Mouse (Mus musculus): ENCODE results near the gene B9d2.
"Not testable (repeated sequence)": the region's sequence is repeated elsewhere in the genome, so short reads cannot be mapped to it uniquely, and the experiment has no call there.

Gene B9d2

DNA sequence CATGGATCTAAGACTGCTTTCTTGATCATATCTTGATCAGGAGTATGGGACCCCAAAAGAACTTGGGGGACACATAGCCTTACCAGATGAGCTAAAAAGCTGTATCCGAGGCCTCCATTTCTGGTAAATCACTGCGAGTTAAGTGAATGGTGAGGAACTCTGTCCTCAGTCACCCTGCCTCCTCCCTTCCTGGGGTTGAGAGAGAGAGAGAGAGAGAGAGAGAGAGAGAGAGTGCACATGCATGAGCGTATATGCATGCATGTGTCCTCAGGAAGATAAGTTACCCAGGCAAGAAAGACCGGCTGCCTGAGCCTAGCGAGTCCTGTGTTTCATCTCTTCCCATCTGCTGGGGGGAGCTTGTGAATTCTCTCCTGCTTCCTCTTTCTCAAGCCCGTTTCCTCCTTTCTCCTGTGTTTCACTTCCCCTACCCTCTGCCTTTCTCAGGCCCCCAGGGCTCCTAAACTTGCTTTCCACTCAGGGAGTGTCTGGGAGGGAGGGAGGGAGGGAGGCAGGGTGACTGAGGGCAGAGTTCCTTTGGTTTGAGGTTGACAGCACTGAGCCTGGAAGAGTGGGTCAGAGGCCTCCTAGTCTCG lies 26.1 kb downstream of the B9d2 start:
- DNase-seq, result no peak

DNA sequence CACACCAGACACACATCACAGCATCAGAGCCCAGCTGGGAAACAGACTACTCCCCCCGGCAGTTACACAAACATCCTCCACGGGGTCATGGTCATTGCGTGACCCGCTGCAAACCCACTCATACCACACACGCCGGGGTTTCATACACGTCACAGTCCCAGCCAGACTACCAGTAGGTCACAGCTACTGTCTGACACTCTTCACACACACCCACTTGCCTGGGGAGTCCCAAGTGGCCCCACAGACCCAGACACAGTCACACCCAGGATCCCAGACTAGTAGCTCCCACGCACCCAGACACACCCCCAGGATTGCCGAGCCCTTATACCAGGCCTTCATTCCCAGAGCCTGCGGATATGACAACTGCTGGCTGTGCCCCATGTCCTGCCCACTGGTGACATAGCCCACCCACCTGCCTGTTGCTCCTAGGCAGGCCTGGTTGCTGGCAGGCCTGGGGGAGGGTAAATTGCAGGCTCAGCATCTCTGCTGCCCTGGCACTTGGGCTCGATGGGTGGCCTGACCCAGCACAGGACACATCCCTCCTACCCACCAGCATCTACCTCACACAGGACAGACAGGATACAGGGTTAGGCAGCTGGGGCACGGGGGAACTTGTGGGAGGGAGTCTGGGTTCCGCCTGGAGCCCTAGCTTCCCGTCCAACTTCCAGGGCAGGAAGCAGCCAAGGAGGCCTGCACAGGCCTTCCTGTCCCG lies 27.2 kb downstream of the B9d2 start:
- DNase-seq, result no peak

DNA sequence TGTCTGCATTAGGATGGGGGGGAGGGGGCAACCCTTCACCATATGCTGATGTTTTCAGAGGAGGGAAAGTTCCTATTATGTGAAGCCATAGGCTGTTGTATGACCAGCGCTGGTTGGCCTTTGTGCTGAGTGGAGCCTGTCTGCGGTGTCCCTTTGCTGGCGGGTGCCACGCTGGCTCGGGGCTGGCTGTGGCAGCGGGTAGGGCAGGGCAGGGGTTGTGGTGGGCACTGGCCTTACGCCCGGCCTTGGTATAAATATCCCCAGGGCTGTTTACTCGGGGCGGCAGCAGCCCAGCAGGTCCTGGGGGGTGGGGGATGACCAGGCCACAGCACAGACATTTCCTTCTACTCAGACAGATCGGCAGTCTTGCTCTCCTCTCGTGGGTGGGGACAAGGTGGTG lies 29.4 kb downstream of the B9d2 start:
- no peak for DNase-seq

DNA sequence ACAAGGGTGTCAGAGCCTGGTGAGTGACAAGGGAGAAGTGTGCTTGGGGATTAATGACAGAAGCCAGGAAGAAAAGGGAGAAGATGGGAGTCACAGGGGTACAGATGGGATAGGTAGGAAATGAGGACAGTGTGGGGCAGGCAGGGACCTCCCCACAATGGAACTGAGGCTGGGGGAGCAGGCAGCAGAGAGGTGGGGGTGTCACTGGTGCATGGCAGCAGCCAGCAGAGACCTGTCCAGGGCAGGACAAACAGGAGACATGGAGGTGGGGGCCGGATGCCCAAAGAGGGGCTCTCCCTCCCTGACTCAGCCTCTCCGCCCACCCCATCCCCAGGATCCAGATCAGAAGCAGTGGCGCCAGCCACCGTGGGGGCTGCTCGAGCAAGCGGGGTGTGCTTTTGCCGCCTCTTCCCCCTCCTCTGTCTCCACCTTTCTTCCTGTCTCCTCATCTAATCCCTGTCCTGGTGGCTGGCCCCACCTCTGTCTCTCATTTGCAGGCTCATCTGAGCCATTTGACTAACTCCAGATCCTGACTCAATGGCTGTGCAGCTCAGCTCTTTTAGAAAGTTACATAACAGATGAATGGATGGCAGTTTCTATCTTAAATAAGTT lies 30.0 kb downstream of the B9d2 start:
- DNase-seq, result no peak

DNA sequence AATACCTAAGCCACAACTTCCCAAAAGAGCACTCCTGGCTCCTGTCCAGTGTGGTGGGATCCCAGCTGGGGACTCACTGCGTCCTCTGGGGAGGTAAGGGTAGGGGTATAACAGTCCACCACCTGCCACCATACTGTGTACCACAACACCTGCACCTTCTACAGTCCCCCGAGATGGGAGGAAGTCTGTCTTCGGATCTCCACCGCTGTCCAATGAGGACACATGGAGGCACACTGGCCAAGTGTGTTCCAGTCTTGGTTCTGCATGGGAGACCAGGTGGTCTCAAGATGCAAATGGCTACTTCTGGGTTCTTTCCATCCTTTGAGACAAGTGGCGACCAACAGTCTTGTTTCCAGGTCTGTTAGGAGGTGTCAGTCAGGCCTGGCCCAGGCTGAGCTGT lies 30.6 kb downstream of the B9d2 start:
- no peak for DNase-seq

DNA sequence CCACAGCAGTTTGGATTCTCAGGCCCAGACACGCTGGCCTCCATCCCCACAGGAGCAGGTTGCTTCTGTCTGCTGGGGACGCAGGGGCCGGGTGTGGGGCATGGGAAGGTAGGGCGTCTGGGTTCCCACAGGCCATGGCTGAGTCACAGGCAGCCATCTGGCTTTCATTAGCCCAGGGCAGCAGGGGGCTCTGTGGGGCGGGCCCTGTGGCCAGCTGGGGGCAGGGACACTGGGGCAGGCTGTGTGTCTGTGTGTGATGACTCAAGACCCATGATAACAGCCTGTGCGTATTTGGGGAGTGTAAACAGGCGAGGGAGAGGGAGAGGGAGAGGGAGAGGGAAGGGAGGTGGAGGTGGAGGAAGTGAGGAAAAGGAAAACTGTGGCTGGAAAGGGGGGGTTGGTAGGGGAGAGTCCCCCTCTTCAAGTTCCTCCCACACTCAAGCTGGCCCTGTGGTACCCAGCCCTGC lies 31.2 kb downstream of the B9d2 start:
- DNase-seq, result peak; percentile 74

DNA sequence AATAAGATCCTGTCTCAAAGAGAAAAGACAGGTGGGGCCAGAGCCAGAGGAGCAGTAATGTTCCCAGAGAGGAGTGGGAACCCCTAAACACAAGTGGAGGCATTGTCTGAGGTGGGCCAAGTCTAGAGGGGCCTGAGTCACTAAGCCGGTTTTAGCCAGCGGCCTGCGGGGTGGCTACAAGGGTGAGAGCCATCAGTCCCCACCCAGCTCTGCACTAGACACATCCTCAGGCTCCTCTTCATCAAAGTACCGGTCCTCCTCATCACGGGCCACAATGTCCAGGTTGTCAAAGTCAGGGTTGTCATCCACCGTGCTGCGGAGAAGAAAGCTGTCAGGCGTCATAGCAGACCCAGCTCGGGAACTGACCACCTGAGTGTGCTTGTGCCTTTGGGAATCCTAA lies 32.2 kb downstream of the B9d2 start:
- DNase-seq, result no peak

DNA sequence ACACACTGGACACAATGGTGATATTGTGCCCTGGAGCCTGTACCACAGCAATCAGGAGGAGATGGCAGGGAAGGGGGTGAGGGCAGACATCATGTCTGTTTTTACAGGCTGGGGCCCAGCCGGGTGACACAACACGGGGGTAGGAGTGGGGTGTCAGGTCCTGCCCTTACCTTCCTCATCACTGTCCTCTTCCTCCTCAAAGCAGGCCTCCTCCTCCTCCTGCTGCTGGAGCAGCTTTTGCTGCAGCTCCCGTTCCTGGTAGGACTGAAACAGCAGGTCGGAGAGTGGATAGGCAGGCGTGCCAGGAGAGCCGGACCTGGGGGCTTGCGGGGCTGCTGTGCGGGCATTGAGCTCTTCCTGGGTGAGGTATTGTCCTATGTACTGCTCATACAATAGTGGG lies 34.0 kb downstream of the B9d2 start:
- DNase-seq, result no peak

DNA sequence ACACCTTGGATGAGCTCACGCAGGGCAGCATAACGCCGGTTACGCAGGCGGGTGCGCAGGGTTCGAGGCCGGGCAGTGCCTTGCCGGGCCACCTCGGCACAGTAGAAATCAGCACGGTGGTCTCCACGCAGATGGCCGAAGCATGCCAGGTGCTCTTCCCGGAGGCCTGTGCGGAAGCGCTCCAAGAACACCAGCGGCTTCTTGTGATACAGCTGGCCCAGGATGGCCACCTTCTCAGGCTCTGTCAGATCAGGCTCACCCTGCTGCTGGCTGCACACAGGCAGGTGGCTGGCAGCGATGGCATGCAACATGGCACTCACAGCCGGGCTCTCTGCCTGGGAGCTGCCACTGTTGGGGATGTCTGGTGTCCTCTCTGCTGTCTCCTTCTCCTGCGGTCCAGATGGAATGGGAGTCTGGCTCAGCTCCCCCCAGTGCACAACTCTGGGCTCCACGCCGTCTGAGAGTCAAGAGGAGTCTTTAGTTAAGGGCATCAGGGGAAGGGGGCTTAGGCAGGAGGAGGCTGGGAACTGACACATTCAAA lies 35.2 kb downstream of the B9d2 start:
- no peak for DNase-seq

DNA sequence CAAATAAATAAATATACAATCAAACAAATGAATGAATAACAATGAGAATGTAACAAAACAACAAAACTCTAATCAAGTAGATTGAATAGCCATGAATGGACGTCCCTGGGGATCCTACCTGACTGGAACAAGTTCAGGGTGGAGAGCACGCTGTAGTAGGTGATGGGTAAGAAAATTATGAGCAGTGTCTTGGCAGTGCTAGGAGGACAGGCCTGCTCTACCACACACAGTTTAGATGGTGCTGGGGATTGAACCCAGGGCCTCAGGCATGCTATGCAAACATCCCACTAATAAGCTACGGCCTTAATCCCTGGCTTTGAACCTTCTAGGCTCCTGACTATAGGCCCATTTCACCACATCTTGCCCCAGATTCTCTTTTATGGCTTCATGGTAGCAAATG lies 36.9 kb downstream of the B9d2 start:
- DNase-seq, result no peak

DNA sequence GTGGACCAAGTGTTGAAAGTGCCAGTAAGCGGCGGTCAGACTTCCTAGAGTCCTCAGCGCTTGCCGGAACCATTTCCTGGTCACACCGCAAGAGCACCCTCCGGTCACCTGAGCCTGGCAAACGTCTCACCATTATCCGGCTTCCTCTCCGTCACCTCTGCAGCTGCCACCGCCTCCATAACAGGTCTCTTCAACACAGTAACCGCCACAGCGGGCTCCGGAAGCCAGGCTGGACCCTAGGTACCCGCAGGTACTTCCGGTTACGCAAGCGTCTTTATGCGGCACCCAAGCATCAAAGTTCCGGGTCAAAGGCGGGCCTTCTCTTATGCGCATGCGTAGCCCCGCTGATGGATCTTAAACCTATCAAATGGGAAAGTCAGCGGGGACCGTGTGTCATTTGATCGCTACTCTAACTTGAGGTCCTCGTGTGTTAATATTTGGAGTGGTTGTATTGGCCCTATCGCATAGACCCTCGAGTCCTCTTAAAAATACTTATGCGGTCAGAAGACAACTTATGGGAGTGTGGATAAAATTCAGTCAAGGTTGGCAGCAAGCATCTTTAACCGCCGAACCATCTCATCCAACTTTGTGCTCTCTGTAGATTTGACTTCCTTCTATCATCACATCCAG lies 38.3 kb downstream of the B9d2 start, which contains the start of gene Ccdc97:
Ccdc97 (minus strand) TSS at position 301 of the 630 bp plus-strand sequence.
- DNase-seq, result peak; percentile 94

DNA sequence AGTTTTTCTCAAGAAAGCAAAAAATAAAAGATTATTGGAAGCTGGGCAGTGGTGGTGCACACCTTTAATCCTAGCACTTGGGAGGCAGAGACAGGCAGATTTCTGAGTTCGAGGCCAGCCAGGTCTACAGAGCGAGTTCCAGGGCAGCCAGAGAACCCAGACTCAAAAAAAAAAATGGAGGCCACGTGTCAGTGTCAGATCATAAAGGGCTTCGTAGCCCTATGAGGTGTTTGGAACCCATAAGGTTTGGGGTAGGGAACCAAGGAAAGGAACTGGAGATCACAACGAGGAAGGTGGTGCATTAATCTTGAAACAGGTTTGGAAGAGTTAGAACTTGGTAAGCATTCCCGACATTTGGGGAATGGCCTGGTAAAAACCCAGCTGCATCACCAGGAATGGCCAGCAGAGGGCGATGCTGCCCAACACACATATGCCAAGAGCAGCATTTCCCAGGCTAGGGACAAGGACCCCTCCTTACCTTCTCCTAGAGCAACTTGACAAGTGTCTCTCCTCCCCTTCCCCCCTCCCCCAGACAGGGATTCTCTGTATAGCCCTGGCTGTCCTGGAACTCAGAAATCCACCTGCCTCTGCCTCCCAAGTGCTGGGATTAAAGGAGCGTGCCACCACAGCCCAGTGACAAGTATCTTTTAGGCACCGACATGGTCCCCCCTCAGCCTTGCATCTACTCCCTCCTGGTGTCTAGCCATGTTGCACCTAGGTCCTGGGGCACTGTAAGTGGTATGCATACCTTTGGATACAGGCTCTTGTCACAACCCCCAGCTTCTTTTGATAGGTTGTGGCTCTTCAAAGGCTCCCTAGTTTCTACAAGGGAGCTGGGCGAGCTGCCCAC lies 39.4 kb downstream of the B9d2 start:
- DNase-seq, result peak; percentile 65

DNA sequence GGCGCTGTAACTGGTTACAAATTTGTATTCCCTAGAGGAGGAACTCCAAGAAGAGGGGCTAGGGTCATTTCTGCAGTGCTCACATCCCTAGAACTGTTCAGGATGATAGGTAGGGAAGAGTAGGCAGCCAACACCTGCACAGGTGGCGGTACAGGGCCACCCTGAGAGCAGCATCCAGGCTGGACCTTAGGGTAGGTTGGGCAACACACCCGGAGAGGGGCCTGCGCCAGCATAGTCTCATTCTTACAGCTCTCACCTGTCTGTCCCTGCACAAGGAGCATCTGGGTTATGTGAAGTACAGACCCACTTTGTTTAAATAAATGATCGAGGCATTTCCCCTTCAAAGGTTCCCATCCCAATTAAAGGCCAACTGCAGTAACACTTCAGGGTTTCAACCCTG lies 40.2 kb downstream of the B9d2 start:
- DNase-seq, result no peak

DNA sequence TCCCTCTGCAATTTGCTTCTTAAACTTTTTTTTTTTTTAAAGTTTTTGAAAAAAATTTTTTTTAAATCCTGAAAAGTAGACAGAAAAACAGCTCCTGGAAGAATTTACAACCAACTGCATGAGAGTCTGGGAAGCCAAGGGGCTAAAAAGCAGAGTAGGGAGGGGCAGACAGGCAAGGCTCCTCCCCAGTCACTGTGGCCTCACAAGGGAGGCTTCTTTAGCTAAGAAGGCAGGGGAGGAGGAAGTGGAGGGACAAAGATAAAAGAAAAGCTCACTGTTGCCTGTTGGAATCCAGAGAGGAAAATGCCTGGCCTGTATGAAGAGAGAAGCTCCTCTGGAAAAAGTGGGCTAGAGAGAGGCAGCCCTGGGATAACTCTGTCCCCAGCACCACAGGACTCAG lies 41.2 kb downstream of the B9d2 start:
- not testable (repeated sequence) for DNase-seq

DNA sequence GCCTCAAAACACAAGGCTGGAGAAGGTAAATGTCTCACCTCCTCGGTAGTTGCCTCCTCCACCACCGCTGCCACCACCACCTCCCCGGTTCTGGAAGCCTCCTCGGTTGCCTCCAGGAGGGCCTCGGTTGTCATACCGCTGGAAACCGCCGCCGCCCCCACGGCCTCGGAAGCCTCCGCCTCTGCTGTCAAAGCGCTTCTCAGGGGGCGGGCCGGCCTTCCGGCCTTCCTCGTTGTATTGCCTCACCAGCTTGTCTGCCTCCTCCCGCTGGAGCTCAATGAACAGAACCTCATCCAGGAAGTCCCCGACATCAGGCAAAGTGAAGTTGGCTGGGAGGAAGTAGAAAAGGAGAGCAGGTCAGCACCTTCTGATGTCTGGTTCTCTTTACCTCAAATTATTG lies 45.3 kb downstream of the B9d2 start:
- DNase-seq, result no peak

DNA sequence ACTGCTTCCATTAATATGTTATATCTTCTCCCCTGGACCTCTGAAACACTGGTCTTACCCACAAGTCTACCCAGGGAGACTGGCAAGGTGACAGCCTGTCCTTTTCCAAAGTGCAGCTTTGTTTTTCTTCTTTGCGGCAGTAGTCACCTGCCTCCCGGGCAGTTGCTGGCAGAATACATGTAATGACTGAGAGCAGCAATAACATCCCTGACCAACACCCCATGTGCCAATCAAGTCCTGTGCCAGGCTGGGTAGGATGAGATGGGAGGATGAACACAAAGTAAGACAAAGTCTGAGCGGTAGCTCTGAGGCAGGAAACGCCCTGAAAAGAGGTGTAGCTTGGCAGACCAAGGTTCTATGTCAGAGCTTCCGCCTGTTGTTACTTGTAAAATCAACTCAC lies 47.2 kb downstream of the B9d2 start:
- no peak for DNase-seq

DNA sequence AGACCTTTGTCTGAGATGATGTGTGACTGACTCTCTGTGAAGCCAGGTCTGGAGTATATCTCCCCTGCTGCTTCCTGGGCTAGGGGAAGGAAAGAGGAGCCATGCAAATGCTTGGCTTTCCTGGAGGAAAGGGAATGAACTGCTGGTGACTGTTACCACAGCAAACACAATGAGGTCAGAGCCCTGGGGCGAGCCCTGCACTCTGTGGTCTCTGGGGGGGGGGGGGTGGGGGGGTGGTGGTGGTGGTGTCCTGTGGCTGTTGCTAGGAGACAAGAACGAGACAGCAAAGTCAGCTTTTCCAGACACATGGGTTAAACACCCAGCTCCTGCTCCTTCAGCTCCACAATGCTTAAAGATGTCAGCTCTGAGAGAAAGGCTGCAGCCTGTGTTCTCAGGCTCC lies 48.8 kb downstream of the B9d2 start:
- no peak for DNase-seq

DNA sequence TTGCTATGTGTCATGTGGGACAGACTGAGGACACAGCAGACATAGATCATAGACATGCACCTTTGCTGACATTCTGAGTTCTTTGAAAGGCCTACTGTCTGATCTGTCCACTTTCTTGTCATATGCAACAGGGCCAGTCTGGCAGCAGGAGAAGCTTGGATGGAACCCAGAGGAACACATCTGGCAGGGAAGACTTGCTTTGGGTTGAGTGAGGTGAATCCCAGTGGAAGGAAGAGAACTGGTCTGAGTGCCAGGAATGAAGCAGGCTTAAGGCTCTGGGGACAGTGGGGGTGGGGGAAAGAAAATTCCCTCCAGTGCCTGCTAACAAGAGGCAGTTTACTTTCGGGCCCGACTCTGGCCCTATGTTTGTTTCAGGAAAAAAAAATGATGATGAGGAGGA lies 49.3 kb downstream of the B9d2 start:
- DNase-seq, result no peak

DNA sequence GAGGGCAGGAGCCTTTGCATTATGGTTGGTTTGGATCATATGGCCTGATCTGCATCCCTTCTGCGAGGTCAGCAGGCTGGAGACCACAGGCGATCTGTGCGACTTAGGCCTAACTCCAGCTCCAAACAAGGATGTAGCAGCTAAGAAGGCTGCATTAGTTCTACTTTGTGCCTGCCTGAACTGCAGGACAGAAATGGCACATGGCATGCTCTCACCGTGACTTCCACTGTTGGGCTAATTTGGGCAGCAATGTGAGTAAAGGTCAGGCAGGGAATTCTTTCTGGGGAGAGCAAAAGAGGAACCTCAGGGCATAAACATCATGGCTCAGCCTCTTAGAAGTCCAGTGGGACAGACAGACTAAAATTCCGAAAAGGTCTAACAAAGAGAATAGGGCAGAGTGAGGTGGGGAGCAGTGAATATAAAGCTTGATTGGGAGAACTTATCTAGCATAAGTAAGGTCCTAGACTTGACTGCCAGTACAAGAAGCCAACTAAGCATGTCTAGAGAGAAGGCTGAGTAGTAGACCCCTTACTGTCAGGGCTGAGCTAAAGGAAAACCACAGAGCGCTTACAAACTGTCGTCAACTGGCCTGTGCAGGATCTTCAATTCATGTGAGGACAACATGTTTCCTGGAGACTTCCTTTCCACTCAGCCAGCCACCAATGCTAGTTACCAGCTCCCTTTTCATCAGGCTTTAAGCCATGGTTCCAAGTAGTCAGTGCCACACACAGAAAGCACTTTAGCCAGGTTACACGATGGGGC lies 50.9 kb downstream of the B9d2 start:
- no peak for DNase-seq

DNA sequence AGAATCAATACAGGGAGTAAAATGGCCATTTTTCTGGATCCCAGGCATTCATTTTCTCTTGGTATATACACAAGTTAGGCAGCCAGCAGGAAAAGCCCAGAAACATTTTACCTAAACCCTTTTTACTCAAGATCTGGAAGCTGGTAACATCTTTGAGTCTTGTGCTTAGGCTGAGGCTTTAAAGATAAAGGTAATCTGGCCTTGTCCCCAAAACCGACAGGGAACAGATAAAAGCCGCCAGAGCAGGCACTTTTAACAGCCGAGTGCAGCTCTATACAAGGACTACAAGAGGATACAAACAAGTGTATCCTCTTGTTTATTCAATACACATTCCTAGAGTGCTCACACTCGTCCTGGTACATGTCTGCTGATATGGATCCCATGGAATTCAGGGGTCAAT lies 54.4 kb downstream of the B9d2 start:
- DNase-seq, result no peak

Measured in cerebellum, adult 11-12 months (tissue).